Mouse (Mus musculus) erythroblast, embryonic 14.5 days (primary cell): ENCODE data around the gene Iqce.

Experiments used
- GATA1 ChIP-seq: IDR thresholded peaks from 2 replicates; pipeline ENCODE4 v1.6.1; 2012; ENCODE audit warnings: low read length, inconsistent platforms, mixed read lengths
- TAL1 ChIP-seq: IDR thresholded peaks from 3 replicates; pipeline ENCODE4 v1.6.1; 2012; ENCODE audit warnings: low read length, inconsistent platforms, mixed read lengths

DNA sequence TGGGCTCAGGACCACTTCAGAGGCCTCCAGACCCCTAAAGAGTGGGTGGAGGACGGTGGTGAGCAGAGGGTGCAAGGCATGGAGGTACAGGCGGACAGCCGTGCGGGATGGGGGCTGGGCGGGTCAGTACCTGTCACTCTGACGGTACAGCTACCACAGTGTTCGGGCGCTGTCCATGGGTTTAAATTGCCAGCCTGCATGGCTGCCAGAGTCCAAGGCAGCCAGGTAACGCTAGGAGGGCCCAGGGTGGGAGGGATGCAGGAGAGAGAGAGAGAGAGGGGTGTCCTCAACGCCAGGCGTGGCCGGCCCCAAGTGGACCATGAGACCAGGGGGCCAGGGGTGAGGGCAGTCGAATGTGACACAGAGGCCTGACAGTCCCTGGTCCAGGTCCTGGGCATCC is 77.2 kb downstream of the Iqce start:
- no peak for TF ChIP-seq GATA1
- TF ChIP-seq TAL1, result no peak
